Mouse (Mus musculus) lung, postnatal 0 days (tissue): ENCODE data around the gene Tgfb3. TPM values are rescaled to one million over a fixed set of nuclear protein-coding genes. Genes with fewer than 3 reads are reported as not detected.

ENCODE experiments used
- ATAC-seq: fragments of 200-750 bp; cut with Nextera tagmentation; 2 replicates; pipeline ENCODE4 v1.8.0; 2017; ENCODE audit warnings: moderate library complexity
- DNase-seq: peaks from one replicate; pipeline ENCODE4 v3.0.0-alpha.2; 2016; ENCODE audit warnings: low spot score
- H3K27ac ChIP-seq: fragments of 300-500 bp; sonication (generic); 2 replicates; pipeline ENCODE4 v1.5.1; 2014; ENCODE audit warnings: antibody characterized with exemption, mild to moderate bottlenecking, low read length, mixed read lengths
- H3K27me3 ChIP-seq: fragments of 300-500 bp; sonication (generic); replicated peaks from 2 replicates; pipeline ENCODE4 v1.6.1; 2014; ENCODE audit warnings: low read length, mixed read lengths; ENCODE audit not compliant: insufficient read depth
- H3K36me3 ChIP-seq: fragments of 300-500 bp; sonication (generic); 2 replicates; pipeline ENCODE4 v1.6.1; 2014; ENCODE audit warnings: low read length, mixed read lengths; ENCODE audit not compliant: insufficient read depth
- H3K4me1 ChIP-seq: fragments of 300-500 bp; sonication (generic); 2 replicates; pipeline ENCODE4 v1.6.1; 2014; ENCODE audit warnings: antibody characterized with exemption, low read depth, low read length, mixed read lengths; ENCODE audit not compliant: insufficient read depth
- H3K4me2 ChIP-seq: fragments of 300-500 bp; sonication (generic); replicated peaks from 2 replicates; pipeline ENCODE4 v1.6.1; 2014; ENCODE audit warnings: low read depth, mild to moderate bottlenecking, low read length, moderate library complexity, mixed read lengths
- H3K4me3 ChIP-seq: fragments of 300-500 bp; sonication (generic); 2 replicates; pipeline ENCODE4 v1.5.1; 2014; ENCODE audit warnings: low read depth, low read length
- H3K9ac ChIP-seq: fragments of 300-500 bp; sonication (generic); replicated peaks from 2 replicates; pipeline ENCODE4 v1.6.1; 2014; ENCODE audit warnings: low read depth, mild to moderate bottlenecking
- H3K9me3 ChIP-seq: fragments of 300-500 bp; sonication (generic); 2 replicates; pipeline ENCODE4 v1.6.1; 2016; ENCODE audit warnings: low read length, mixed read lengths
- CTCF ChIP-seq: IDR thresholded peaks from 2 replicates; pipeline ENCODE4 v1.5.1; 2016; ENCODE audit warnings: antibody characterized with exemption, mild to moderate bottlenecking
- EP300 ChIP-seq: IDR thresholded peaks from 2 replicates; pipeline ENCODE4 v1.6.1; 2016; ENCODE audit warnings: antibody characterized with exemption, mild to moderate bottlenecking, control low read depth
- WGBS: fragments of 180-500 bp; shearing (Covaris S2); extraction: QIAGEN DNeasy Blood & Tissue Kit; methylation state at CpG from one replicate; pipeline ENCODE4 v1.1.7; 2014; 5-methylcytosine and 5-hydroxymethylcytosine counted together
- polyA plus RNA-seq: library from polyadenylated mRNA; unstranded; fragments of >200 nt; fragmentation: Nextera tagmentation; extraction: Ambion mirVana; gene quantifications from 2 replicates; pipeline ENCODE4 v1.2.1, GENCODE M21; 2015

Gene Tgfb3
- polyA plus RNA-seq, 1 experiment from 2014 or later = 20.6 TPM

DNA sequence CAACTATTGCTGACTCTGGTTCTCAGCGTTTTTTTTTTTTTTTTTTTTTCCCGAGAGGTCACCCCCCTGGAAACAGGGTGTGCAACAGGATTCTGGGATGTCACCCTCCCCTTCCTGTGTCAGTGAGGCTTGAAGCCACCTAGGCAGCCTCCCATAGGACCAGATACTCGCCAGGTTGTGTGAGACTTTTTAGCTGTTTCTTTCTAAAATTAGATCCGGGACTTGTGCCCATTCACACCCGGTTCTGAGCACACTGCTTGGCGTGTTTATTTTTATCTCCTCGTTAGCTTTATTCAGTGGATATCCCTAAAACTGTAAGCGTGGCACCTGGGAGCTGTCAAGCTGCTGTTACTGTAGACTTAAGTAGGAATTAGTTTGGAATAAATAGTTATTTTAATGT is 7.7 kb upstream of the Tgfb3 start:
- Histone ChIP-seq H3K36me3 (no peaks in the 10 kb centered on the region; the same call in 1 of the 2 replicates), H3K4me1 (no peaks in the 10 kb centered on the region), H3K4me3 (no peak overlapping the region), H3K9ac (no peak overlapping the region), H3K27me3 (no peaks in the 10 kb centered on the region), H3K27ac (no peak overlapping the region), H3K9me3 (no peaks in the 10 kb centered on the region), H3K4me2 (no peak overlapping the region)
- no peak for ATAC-seq
- 69% methylated on average over 8 of the region's 8 CpGs for WGBS
- TF ChIP-seq CTCF = no peak
- TF ChIP-seq EP300 = no peak
- no peak for DNase-seq

DNA sequence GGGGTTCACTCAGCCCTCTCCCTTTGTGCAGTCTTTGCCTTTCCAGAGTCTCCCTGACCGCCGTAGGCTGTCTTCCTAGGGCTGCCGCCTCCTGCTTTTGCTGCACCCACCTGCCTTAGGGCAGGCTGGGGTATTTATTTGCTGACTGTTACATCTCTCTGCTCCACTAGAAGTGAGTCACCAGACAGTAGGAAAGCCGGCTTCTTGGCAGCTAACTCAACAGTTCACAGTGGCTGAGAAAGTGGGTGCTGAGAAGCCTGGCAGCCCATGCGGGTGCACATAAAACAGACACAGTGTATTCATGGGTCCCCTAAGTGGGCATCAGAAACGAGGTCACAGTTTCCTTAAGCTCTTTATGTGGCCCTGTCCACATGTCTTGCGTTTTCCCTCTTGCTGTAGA is 7.0 kb upstream of the Tgfb3 start:
- no peak overlapping the region for H3K9ac ChIP-seq
- ATAC-seq = no peak
- H3K36me3 ChIP-seq = no peaks in the 10 kb centered on the region; the same call in 1 of the 2 replicates
- no peaks in the 10 kb centered on the region for H3K9me3 ChIP-seq
- no peaks in the 10 kb centered on the region for H3K4me1 ChIP-seq
- 92% methylated on average over 7 of the region's 7 CpGs for WGBS
- TF ChIP-seq EP300 (no peak), CTCF (no peak)
- no peak for DNase-seq
- no peak overlapping the region for H3K4me3 ChIP-seq
- H3K4me2 ChIP-seq = no peak overlapping the region
- H3K27me3 ChIP-seq = no peaks in the 10 kb centered on the region
- H3K27ac ChIP-seq = no peak overlapping the region

DNA sequence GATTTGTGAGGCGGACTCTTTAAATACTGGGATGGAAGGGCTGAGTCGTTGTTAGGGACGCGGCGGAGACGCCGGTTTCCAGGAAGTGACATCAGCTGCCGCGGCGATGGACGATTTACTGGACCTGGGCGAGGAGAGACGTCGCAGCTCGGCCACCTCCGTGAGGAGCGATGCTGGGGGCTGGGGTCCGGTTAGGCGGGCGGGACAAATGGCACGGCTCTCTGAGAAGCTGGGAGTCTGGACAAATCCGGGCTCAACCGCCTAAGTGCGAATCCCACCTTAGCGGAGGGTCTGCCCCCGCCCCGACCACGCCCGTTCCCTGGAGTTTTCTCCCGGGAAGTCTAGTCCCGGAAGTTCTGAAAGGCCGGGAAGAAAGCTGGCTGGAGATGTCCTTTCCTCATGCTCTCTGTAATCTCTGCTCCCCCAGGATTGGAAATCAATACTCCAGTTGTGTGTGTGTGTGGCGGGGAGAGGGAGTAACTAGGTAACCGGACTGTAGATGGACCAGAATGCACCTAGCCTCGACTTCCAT is 3.7 kb upstream of the Tgfb3 start, which contains the start of gene Ift43:
TSS of gene Ift43 (plus strand) at position 61 of the 532 bp plus-strand sequence.
- H3K4me2 ChIP-seq = peak within 1 kb of the TSS; percentile 64
- peak; percentile 95 for DNase-seq
- ATAC-seq = peak; percentile 69
- under 1% methylated on average over 35 of the region's 35 CpGs for WGBS
- H3K9me3 ChIP-seq = no peaks in the 10 kb centered on the region
- H3K4me3 ChIP-seq = peak within 1 kb of the TSS; percentile 70
- H3K4me1 ChIP-seq = 0 out of 2 replicates have a peak, but pooled peaks cover 2% of the 10 kb centered on the region
- no peaks in the 10 kb centered on the region; the same call in 1 of the 2 replicates for H3K36me3 ChIP-seq
- no peaks in the 10 kb centered on the region for H3K27me3 ChIP-seq
- TF ChIP-seq EP300 = no peak
- TF ChIP-seq CTCF = no peak
- H3K27ac ChIP-seq = peak within 1 kb of the TSS; percentile 64; the same call in 1 of the 2 replicates
- peak within 1 kb of the TSS; percentile 44 for H3K9ac ChIP-seq

DNA sequence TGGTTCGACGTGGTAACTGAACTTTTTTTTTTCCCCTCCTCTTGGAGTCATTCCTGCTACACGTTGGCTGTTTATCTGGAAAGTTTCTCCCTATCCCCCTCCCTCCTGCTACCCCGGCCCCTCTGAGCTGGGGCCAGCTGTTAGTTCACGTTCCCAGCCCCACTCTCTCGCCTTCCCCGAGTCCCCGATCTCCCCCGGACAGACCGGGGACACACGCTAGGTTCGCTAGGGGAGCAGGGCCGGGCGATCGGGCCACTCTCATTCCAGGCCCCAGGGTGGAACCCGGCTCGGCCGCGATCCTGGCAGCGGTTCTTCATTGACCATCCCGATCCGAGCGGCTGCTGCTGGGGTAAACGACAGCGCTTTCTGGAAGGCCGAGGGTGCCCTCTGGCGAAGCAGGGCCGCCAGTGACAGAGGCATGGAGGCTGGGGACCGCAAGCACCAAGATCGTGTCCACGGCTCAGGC is 394 bp upstream of the Tgfb3 start:
- Histone ChIP-seq H3K4me3 (peak overlapping the region; percentile 54), H3K4me2 (peak overlapping the region; percentile 91), H3K27ac (peak overlapping the region; percentile 94), H3K4me1 (peaks cover 11% of the 10 kb centered on the region; the same call in 1 of the 2 replicates), H3K9me3 (no peaks in the 10 kb centered on the region), H3K27me3 (no peaks in the 10 kb centered on the region), H3K9ac (peak overlapping the region; percentile 56), H3K36me3 (no peaks in the 10 kb centered on the region)
- DNase-seq (peak; percentile 94), ATAC-seq (peak; percentile 88)
- TF ChIP-seq EP300 (no peak), CTCF (peak; percentile 98)
- 2% methylated on average over 31 of the region's 31 CpGs for whole genome bisulfite sequencing

DNA sequence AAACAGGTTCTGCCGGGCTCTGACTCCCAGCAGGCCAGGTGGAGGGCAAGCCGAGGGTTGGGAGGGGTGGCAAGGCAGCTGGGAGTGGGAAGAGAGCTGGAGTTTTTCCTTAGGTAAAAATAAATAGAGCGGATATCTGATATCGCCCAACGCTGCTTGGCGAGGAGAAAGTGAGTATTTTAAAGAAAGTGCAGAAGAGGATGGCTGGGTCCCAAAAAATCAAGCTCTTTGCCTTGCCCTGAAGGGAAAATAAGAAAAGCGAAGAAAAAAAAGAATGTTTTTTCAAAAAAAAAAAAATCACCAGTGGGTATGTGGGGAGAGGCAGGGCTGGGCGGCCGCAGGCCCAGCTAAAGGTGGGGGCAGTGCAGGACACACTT is 677 bp downstream of the Tgfb3 start:
- TF ChIP-seq EP300 (no peak), CTCF (no peak)
- peaks cover 11% of the 10 kb centered on the region; the same call in 1 of the 2 replicates for H3K4me1 ChIP-seq
- WGBS = 19% methylated on average over 9 of the region's 9 CpGs
- no peaks in the 10 kb centered on the region for H3K27me3 ChIP-seq
- DNase-seq = no peak
- H3K4me2 ChIP-seq = peak overlapping the region; percentile 91
- H3K9ac ChIP-seq = peak overlapping the region; percentile 23
- H3K4me3 ChIP-seq = peak overlapping the region; percentile 54
- H3K36me3 ChIP-seq = no peaks in the 10 kb centered on the region
- no peak for ATAC-seq
- H3K27ac ChIP-seq = peak overlapping the region; percentile 94
- no peaks in the 10 kb centered on the region for H3K9me3 ChIP-seq

DNA sequence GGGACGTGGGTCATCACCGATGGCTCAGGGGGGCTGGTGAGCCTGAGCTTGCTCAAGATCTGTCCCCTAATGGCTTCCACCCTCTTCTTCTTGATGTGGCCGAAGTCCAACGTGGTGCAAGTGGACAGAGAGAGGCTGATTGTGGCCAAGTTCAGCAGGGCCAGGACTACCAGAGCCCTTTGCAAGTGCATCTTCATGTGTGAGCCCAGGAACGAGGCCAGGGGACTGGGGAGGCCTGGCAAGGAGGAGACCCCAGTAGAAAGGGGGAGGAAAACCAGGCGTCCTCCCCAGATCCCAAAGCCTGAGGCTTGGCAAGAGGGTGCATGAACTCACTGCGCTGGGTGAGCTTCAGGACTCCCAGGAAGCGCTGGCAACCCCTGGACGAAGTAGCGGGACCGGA is 1.1 kb downstream of the Tgfb3 start:
- Histone ChIP-seq H3K27me3 (no peaks in the 10 kb centered on the region), H3K9ac (peak overlapping the region; percentile 23), H3K4me3 (peak overlapping the region; percentile 54), H3K4me2 (peak overlapping the region; percentile 91), H3K27ac (no peak overlapping the region), H3K36me3 (no peaks in the 10 kb centered on the region), H3K4me1 (peaks cover 11% of the 10 kb centered on the region; the same call in 1 of the 2 replicates), H3K9me3 (no peaks in the 10 kb centered on the region)
- DNase-seq (no peak), ATAC-seq (no peak)
- no peak for TF ChIP-seq EP300
- no peak for TF ChIP-seq CTCF
- WGBS = 25% methylated on average over 11 of the region's 11 CpGs
